In the genomic region with DNA sequence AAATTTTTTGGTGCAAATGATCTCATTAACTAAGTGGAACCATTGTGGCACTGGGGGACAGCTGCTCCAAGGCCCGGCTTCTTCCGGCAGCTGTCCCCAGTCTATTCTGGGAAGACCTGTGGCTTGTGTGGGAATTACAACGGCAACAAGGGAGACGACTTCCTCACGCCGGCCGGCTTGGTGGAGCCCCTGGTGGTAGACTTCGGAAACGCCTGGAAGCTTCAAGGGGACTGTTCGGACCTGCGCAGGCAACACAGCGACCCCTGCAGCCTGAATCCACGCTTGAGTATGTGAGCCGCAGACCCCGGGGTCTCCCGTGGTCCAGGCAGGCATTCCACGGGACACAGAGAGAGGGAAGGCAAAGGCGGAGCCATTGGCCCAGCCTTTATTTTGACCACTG, we compare ENCODE assay signal across 8 mouse cellular contexts. TPM values are rescaled to one million over a fixed set of nuclear protein-coding genes. Genes with fewer than 3 reads are reported as not detected.
DNase-seq lines count a peak whose midpoint lies in the region; ATAC-seq and TF ChIP-seq lines count a peak whose summit lies in the region.

No protein-coding gene starts in this region.

- no peak overlapping the region for H3K27ac ChIP-seq in heart, embryonic 12.5 days (ENCODE audit: poor library complexity, severe bottlenecking)
- H3K27ac ChIP-seq in kidney, embryonic 15.5 days: no peak overlapping the region
- no peak overlapping the region for H3K27ac ChIP-seq in limb, embryonic 15.5 days
- no peak overlapping the region for H3K27ac ChIP-seq in midbrain, embryonic 16.5 days (ENCODE audit: low read length)
- H3K27ac ChIP-seq in spleen, adult 2 months (ENCODE audit: insufficient read depth, low read length): no peak overlapping the region

- peak overlapping the region; percentile 49 for H3K4me2 ChIP-seq in heart, embryonic 12.5 days
- peak overlapping the region; percentile 45 for H3K4me2 ChIP-seq in kidney, embryonic 15.5 days
- H3K4me2 ChIP-seq in limb, embryonic 15.5 days: peak overlapping the region; percentile 24; the same call in 1 of the 2 replicates
- H3K4me2 ChIP-seq in midbrain, embryonic 16.5 days (ENCODE audit: low read length): peak overlapping the region; percentile 34; the same call in 1 of the 2 replicates

- H3K4me1 ChIP-seq in heart, embryonic 12.5 days (replicated peaks): peaks cover 8% of the 10 kb centered on the region
- peaks cover 19% of the 10 kb centered on the region for H3K4me1 ChIP-seq in kidney, embryonic 15.5 days
- H3K4me1 ChIP-seq in limb, embryonic 15.5 days: peaks cover 35% of the 10 kb centered on the region
- H3K4me1 ChIP-seq in midbrain, embryonic 16.5 days (ENCODE audit: control insufficient read depth, insufficient read depth, low read length): peaks cover 4% of the 10 kb centered on the region; the same call in 1 of the 2 replicates
- H3K4me1 ChIP-seq in spleen, adult 2 months (ENCODE audit: control insufficient read depth, insufficient read depth, insufficient read length): no peaks in the 10 kb centered on the region; the same call in 1 of the 2 replicates

- ATAC-seq in erythroblast, adult 5-6 weeks (replicated peaks; ENCODE audit: low FRiP score, poor library complexity, severe bottlenecking): peak; percentile 45; the same call in 1 of the 2 replicates
- peak; percentile 18; the same call in 1 of the 2 replicates for ATAC-seq in heart, embryonic 12.5 days (ENCODE audit: insufficient number of reproducible peaks, low FRiP score)
- peak; percentile 52 for ATAC-seq in kidney, embryonic 15.5 days (replicated peaks; ENCODE audit: low FRiP score)
- ATAC-seq in limb, embryonic 15.5 days (ENCODE audit: insufficient number of reproducible peaks, low FRiP score, low TSS enrichment, low read depth): peak; percentile 49; the same call in 1 of the 2 replicates
- peak; percentile 36; the same call in 1 of the 2 replicates for ATAC-seq in midbrain, embryonic 16.5 days

- peak; percentile 68 for TF ChIP-seq CTCF in spleen, adult 2 months (IDR thresholded peaks at IDR 0.05; ENCODE audit: extremely low read depth, insufficient read depth, insufficient read length, insufficient replicate concordance)

- no peak for TF ChIP-seq POLR2A in spleen, adult 2 months (IDR thresholded peaks at IDR 0.05; ENCODE audit: low read depth, low read length)

- no peak overlapping the region for H3K9ac ChIP-seq in heart, embryonic 12.5 days
- H3K9ac ChIP-seq in kidney, embryonic 15.5 days: no peak overlapping the region
- H3K9ac ChIP-seq in limb, embryonic 15.5 days: no peak overlapping the region
- H3K9ac ChIP-seq in midbrain, embryonic 16.5 days (ENCODE audit: low read depth, low read length): no peak overlapping the region

- no peaks in the 10 kb centered on the region for H3K9me3 ChIP-seq in heart, embryonic 12.5 days (replicated peaks)
- no peaks in the 10 kb centered on the region for H3K9me3 ChIP-seq in kidney, embryonic 15.5 days (replicated peaks)
- H3K9me3 ChIP-seq in limb, embryonic 15.5 days: no peaks in the 10 kb centered on the region
- no peaks in the 10 kb centered on the region for H3K9me3 ChIP-seq in midbrain, embryonic 16.5 days (replicated peaks; ENCODE audit: control insufficient read depth, low read length, poor library complexity, severe bottlenecking)

- WGBS in heart, embryonic 12.5 days: 6% methylated on average over 18 of the region's 18 CpGs
- WGBS in kidney, embryonic 15.5 days: 5% methylated on average over 18 of the region's 18 CpGs
- WGBS in limb, embryonic 15.5 days: 8% methylated on average over 18 of the region's 18 CpGs
- WGBS in midbrain, embryonic 16.5 days: 4% methylated on average over 18 of the region's 18 CpGs
- 2% methylated on average over 18 of the region's 18 CpGs for WGBS in spleen, adult 2 months

- DNase-seq in 3T3-L1 (ENCODE audit: low read depth, low spot score): peak; percentile 59
- DNase-seq in adrenal gland, postnatal 4 days (ENCODE audit: low spot score in 2 of 2): peak; percentile 74 to 75
- peak; percentile 29 to 57 for DNase-seq in spleen, adult 2 months (ENCODE audit: low read depth in 1 of 2, low spot score in 2 of 2)

- H3K36me3 ChIP-seq in heart, embryonic 12.5 days: no peaks in the 10 kb centered on the region
- H3K36me3 ChIP-seq in kidney, embryonic 15.5 days: no peaks in the 10 kb centered on the region
- no peaks in the 10 kb centered on the region for H3K36me3 ChIP-seq in limb, embryonic 15.5 days
- H3K36me3 ChIP-seq in midbrain, embryonic 16.5 days (ENCODE audit: control insufficient read depth, insufficient read depth, low read length): no peaks in the 10 kb centered on the region
- H3K36me3 ChIP-seq in spleen, adult 2 months (ENCODE audit: control insufficient read depth, insufficient read depth, low read length): no peaks in the 10 kb centered on the region

- H3K27me3 ChIP-seq in heart, embryonic 12.5 days (replicated peaks): peaks cover 40% of the 10 kb centered on the region
- H3K27me3 ChIP-seq in kidney, embryonic 15.5 days: peaks cover 21% of the 10 kb centered on the region
- peaks cover 5% of the 10 kb centered on the region; the same call in 1 of the 2 replicates for H3K27me3 ChIP-seq in limb, embryonic 15.5 days
- H3K27me3 ChIP-seq in midbrain, embryonic 16.5 days (ENCODE audit: control insufficient read depth, insufficient read depth, low read depth, low read length): no peaks in the 10 kb centered on the region
- no peaks in the 10 kb centered on the region for H3K27me3 ChIP-seq in spleen, adult 2 months (ENCODE audit: control insufficient read depth, insufficient read depth, low read length)

- 0 out of 2 replicates have a peak overlapping the region, but pooled peaks have one; percentile 5 for H3K4me3 ChIP-seq in heart, embryonic 12.5 days
- H3K4me3 ChIP-seq in kidney, embryonic 15.5 days (replicated peaks): peak overlapping the region; percentile 12
- no peak overlapping the region for H3K4me3 ChIP-seq in limb, embryonic 15.5 days
- no peak overlapping the region for H3K4me3 ChIP-seq in midbrain, embryonic 16.5 days (ENCODE audit: low read depth, low read length)
- H3K4me3 ChIP-seq in spleen, adult 2 months (ENCODE audit: extremely low read depth, insufficient read depth, insufficient read length): no peak overlapping the region

RNA-seq across cellular contexts. Expression of gene Vwf, which starts 56.7 kb away (rescaled TPM):
- total RNA-seq in adrenal gland, postnatal 4 days (2021): 10 to 100 TPM; 19.8 to 20.4 TPM
- total RNA-seq in erythroblast, adult 5-6 weeks (2015; ENCODE audit: low replicate concordance): 16.1 and 16.7 TPM in 2 replicates
- 20.7 and 26.9 TPM in 2 replicates for total RNA-seq in erythroblast, adult 5-6 weeks (2017; ENCODE audit: low replicate concordance)
- polyA plus RNA-seq in heart, embryonic 12.5 days (2016; fragmentation: Nextera tagmentation; extraction: Ambion mirVana): 19.8 and 21.4 TPM in 2 replicates
- 4.2 and 6.6 TPM in 2 replicates for polyA plus RNA-seq in kidney, embryonic 15.5 days (2015; fragmentation: Nextera tagmentation; extraction: Ambion mirVana)
- polyA plus RNA-seq in limb, embryonic 15.5 days (2015; fragmentation: Nextera tagmentation; extraction: Ambion mirVana): 7.9 and 11.3 TPM in 2 replicates
- 8.4 and 9.8 TPM in 2 replicates for polyA plus RNA-seq in midbrain, embryonic 16.5 days (2015; fragmentation: Nextera tagmentation; extraction: Ambion mirVana)
- polyA plus RNA-seq in spleen, adult 2 months (2012; rRNA removed): 42.9 TPM in 2 replicates

Comparison
In these comparisons a context has a peak if more than half of its experiments do, and no peak if none do; other contexts are left out.
1. H3K4me3 ChIP-seq: peak in heart, embryonic 12.5 days (single experiment) and kidney, embryonic 15.5 days (single experiment); none in limb, embryonic 15.5 days (single experiment), midbrain, embryonic 16.5 days (single experiment) and spleen, adult 2 months (single experiment).
2. Peak in every context shown above with its lines, with median percentiles within 50 percentile points of each other: DNase-seq, ATAC-seq and H3K4me2 ChIP-seq.